Mouse (Mus musculus) CD4-positive naive resting alpha-beta T cell, adult 76 days (primary cell): ENCODE data around the gene Gm7861. TPM values are rescaled to one million over a fixed set of nuclear protein-coding genes. Genes with fewer than 3 reads are reported as not detected.

ENCODE experiments used
- total RNA-seq: library from RNA; stranded (reverse); gene quantifications from one replicate; pipeline ENCODE4 v1.2.4, GENCODE M21; 2023

Gm7861 gene
- not detected for total RNA-seq

GRCm38 (mm10) chr8:21594408-21594807 lies at the start of gene Gm7861:
Gene Gm7861, minus strand, starts transcription at chr8:21594508.

GRCm38 (mm10) chr8:21617883-21618282 lies 23.6 kb upstream of the Gm7861 start, which contains the start of gene Defa26:
Gene Defa26, plus strand, starts transcription at chr8:21618183.

GRCm38 (mm10) chr8:21582706-21583105 lies 11.6 kb downstream of the Gm7861 start, which contains the start of gene Defa28:
Gene Defa28, plus strand, starts transcription at chr8:21583006.

DNA sequence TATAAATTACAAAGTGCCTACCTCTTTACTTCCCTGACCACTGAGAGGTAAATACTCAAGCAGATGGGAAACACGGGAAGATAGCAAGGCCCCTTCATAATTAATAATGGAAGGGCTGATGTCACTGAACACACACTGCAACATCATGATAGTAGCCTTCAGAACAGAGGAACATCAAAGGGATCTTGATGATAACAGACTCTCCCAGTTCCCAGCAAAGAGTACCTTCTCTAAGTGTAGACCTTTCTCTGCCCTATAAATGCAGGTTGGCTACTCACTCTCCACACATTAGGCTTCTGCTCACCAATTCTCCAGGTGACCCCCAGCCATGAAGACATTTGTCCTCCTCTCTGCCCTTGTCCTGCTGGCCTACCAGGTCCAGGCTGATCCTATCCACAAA lies 29.2 kb downstream of the Gm7861 start, which contains the start of gene Defa37:
Gene Defa37 (plus strand): TSS at position 301 of the 400 bp plus-strand sequence.

Other genes with a start within 250 kb of the Gm7861 start
- gene Defa2, start 216.0 kb downstream of the Gm7861 start, total RNA-seq, result not detected
- not detected for gene Defa33, start 202.7 kb downstream of the Gm7861 start, total RNA-seq
- not detected for gene Defa36, start 167.1 kb downstream of the Gm7861 start, total RNA-seq
- gene Gm7849, start 137.9 kb downstream of the Gm7861 start, total RNA-seq, result not detected
- not detected for gene Defa20, start 85.2 kb downstream of the Gm7861 start, total RNA-seq
- gene Defa32, start 65.5 kb downstream of the Gm7861 start, total RNA-seq, result not detected
- not detected for gene Defa37, start 29.1 kb downstream of the Gm7861 start, total RNA-seq
- gene Defa28, start 11.5 kb downstream of the Gm7861 start, total RNA-seq, result not detected
- not detected for gene Defa26, start 23.7 kb upstream of the Gm7861 start, total RNA-seq
- not detected for gene Defa17, start 61.3 kb upstream of the Gm7861 start, total RNA-seq
- gene Defa34, start 71.3 kb upstream of the Gm7861 start, total RNA-seq, result not detected
- not detected for gene AY761184, start 109.1 kb upstream of the Gm7861 start, total RNA-seq
- gene Defa24, start 140.0 kb upstream of the Gm7861 start, total RNA-seq, result not detected
- not detected for gene Defb50, start 229.0 kb upstream of the Gm7861 start, total RNA-seq
- gene Defb2, start 245.4 kb upstream of the Gm7861 start, total RNA-seq, result not detected